Mouse (Mus musculus): Measurements from ENCODE around the gene Trem1.

DNA sequence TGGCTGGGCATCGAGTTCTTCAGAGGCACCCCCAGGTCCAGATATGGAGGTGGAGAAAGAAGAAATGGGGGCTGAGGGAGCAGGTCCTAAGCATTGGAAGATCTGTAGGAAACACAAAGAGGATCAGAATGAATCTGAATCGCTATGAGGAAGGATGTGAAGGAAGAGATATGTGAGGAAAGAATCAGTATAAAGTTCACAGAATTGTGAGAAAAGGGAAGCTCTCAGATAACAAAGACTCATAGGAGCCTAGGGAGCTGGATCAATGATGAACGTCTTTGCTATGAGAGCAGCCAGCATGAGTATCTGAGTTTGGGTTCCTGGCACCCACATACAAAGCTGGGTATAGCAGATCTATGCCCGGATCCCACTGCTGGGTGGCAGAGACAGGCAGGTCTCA lies 37.3 kb downstream of the Trem1 start:
- TF ChIP-seq HCFC1 (IDR thresholded peaks at IDR 0.05; ENCODE audit: borderline replicate concordance, insufficient read depth, low read length): no peak
- no peak for TF ChIP-seq CHD2 (IDR thresholded peaks at IDR 0.05; ENCODE audit: low read depth, low read length)
- TF ChIP-seq ZNF384 (IDR thresholded peaks at IDR 0.05; ENCODE audit: low read depth, low read length): no peak
- no peak for TF ChIP-seq MAFK (IDR thresholded peaks at IDR 0.05; ENCODE audit: insufficient read depth, low read depth, low read length)
- no peak for TF ChIP-seq ZC3H11A (IDR thresholded peaks at IDR 0.05; ENCODE audit: borderline replicate concordance, low read depth, low read length)

All from ES-E14 (cell line).